Mouse (Mus musculus) lung, embryonic 16.5 days (tissue): ENCODE data around the gene Mef2b. TPM values are rescaled to one million over a fixed set of nuclear protein-coding genes. Genes with fewer than 3 reads are reported as not detected.

ENCODE experiments used
- ATAC-seq: fragments of 200-750 bp; cut with Nextera tagmentation; 2 replicates; pipeline ENCODE4 v1.8.0; 2017; ENCODE audit warnings: low read depth, mild to moderate bottlenecking, moderate library complexity
- H3K27ac ChIP-seq: fragments of 300-500 bp; sonication (generic); 2 replicates; pipeline ENCODE4 v1.5.1; 2014; ENCODE audit warnings: mild to moderate bottlenecking, control low read depth, low read length
- H3K27me3 ChIP-seq: fragments of 300-500 bp; sonication (generic); 2 replicates; pipeline ENCODE4 v1.6.1; 2014; ENCODE audit warnings: low read depth, low read length, mixed read lengths; ENCODE audit not compliant: control insufficient read depth, insufficient read depth
- H3K36me3 ChIP-seq: fragments of 300-500 bp; sonication (generic); 2 replicates; pipeline ENCODE4 v1.6.1; 2014; ENCODE audit warnings: low read length; ENCODE audit not compliant: control insufficient read depth, insufficient read depth
- H3K4me1 ChIP-seq: fragments of 300-500 bp; sonication (generic); replicated peaks from 2 replicates; pipeline ENCODE4 v1.6.1; 2014; ENCODE audit warnings: low read length, mixed read lengths; ENCODE audit not compliant: control insufficient read depth, insufficient read depth
- H3K4me2 ChIP-seq: fragments of 300-500 bp; sonication (generic); 2 replicates; pipeline ENCODE4 v1.6.1; 2014; ENCODE audit warnings: low read depth, low read length, control low read depth
- H3K4me3 ChIP-seq: fragments of 300-500 bp; sonication (generic); 2 replicates; pipeline ENCODE4 v1.5.1; 2014; ENCODE audit warnings: mild to moderate bottlenecking, low read length, control low read depth
- H3K9ac ChIP-seq: fragments of 300-500 bp; sonication (generic); 2 replicates; pipeline ENCODE4 v1.6.1; 2014; ENCODE audit warnings: low read length, control low read depth
- H3K9me3 ChIP-seq: fragments of 300-500 bp; sonication (generic); 2 replicates; pipeline ENCODE4 v1.6.1; 2016; ENCODE audit warnings: low read length; ENCODE audit not compliant: control insufficient read depth
- WGBS: fragments of 180-500 bp; shearing (Covaris S2); extraction: QIAGEN DNeasy Blood & Tissue Kit; methylation state at CpG from one replicate; pipeline ENCODE4 v1.1.7; 2014; 5-methylcytosine and 5-hydroxymethylcytosine counted together
- polyA plus RNA-seq: library from polyadenylated mRNA; unstranded; fragments of >200 nt; fragmentation: Nextera tagmentation; extraction: Ambion mirVana; gene quantifications from 2 replicates; pipeline ENCODE4 v1.2.1, GENCODE M21; 2015

Gene Mef2b
- polyA plus RNA-seq, 1 experiment from 2014 or later = 0.38 TPM

GRCm38 (mm10) chr8:70130066-70130465 lies 9.4 kb upstream of the Mef2b start:
- Histone ChIP-seq H3K4me2 (no peak overlapping the region), H3K4me3 (no peak overlapping the region), H3K4me1 (peaks cover 15% of the 10 kb centered on the region), H3K27ac (no peak overlapping the region), H3K36me3 (peaks cover 2% of the 10 kb centered on the region), H3K9ac (no peak overlapping the region), H3K9me3 (no peaks in the 10 kb centered on the region), H3K27me3 (no peaks in the 10 kb centered on the region)
- WGBS = 83% methylated on average over 3 of the region's 3 CpGs
- no peak for ATAC-seq

- Histone ChIP-seq H3K36me3 (peaks cover 11% of the 10 kb centered on the region), H3K27me3 (no peaks in the 10 kb centered on the region), H3K4me2 (peak within 1 kb of the TSS; percentile 73), H3K9ac (peak within 1 kb of the TSS; percentile 72), H3K27ac (no peak within 1 kb of the TSS), H3K4me1 (peaks cover 15% of the 10 kb centered on the region), H3K4me3 (peak within 1 kb of the TSS; percentile 58), H3K9me3 (no peaks in the 10 kb centered on the region)
- peak; percentile 91 for ATAC-seq
- WGBS = 1% methylated on average over 37 of the region's 37 CpGs
Measured at GRCm38 (mm10) chr8:70131166-70131883, 8.2 kb upstream of the Mef2b start, which contains the start of gene Nr2c2ap. Nr2c2ap (plus strand) TSS chr8:70131333.

- Histone ChIP-seq H3K27me3 (no peaks in the 10 kb centered on the region), H3K4me1 (peaks cover 16% of the 10 kb centered on the region), H3K9ac (no peak overlapping the region), H3K27ac (no peak overlapping the region), H3K4me3 (no peak overlapping the region), H3K9me3 (no peaks in the 10 kb centered on the region), H3K4me2 (no peak overlapping the region), H3K36me3 (peaks cover 11% of the 10 kb centered on the region)
- no peak for ATAC-seq
- WGBS = 89% methylated on average over 5 of the region's 5 CpGs
Measured at GRCm38 (mm10) chr8:70134086-70134485, 5.4 kb upstream of the Mef2b start.

- Histone ChIP-seq H3K4me3 (no peak overlapping the region), H3K4me1 (peaks cover 14% of the 10 kb centered on the region), H3K27me3 (no peaks in the 10 kb centered on the region), H3K27ac (no peak overlapping the region), H3K9me3 (no peaks in the 10 kb centered on the region), H3K36me3 (peaks cover 11% of the 10 kb centered on the region), H3K9ac (no peak overlapping the region), H3K4me2 (no peak overlapping the region)
- WGBS = 85% methylated on average over 9 of the region's 9 CpGs
- ATAC-seq = no peak
Measured at GRCm38 (mm10) chr8:70134931-70135330, 4.6 kb upstream of the Mef2b start.

GRCm38 (mm10) chr8:70136591-70136990 lies 2.9 kb upstream of the Mef2b start:
- Histone ChIP-seq H3K9ac (no peak overlapping the region), H3K27ac (no peak overlapping the region), H3K36me3 (peaks cover 11% of the 10 kb centered on the region), H3K27me3 (no peaks in the 10 kb centered on the region), H3K9me3 (no peaks in the 10 kb centered on the region), H3K4me1 (peaks cover 18% of the 10 kb centered on the region), H3K4me3 (no peak overlapping the region), H3K4me2 (no peak overlapping the region)
- ATAC-seq = no peak
- 88% methylated on average over 4 of the region's 4 CpGs for WGBS

GRCm38 (mm10) chr8:70137890-70138289 lies 1.6 kb upstream of the Mef2b start:
- Histone ChIP-seq H3K9ac (peak overlapping the region; percentile 69), H3K4me1 (peaks cover 15% of the 10 kb centered on the region), H3K4me2 (peak overlapping the region; percentile 55), H3K27me3 (no peaks in the 10 kb centered on the region), H3K36me3 (peaks cover 14% of the 10 kb centered on the region), H3K9me3 (no peaks in the 10 kb centered on the region), H3K4me3 (peak overlapping the region; percentile 58; the same call in 1 of the 2 replicates), H3K27ac (no peak overlapping the region)
- no peak for ATAC-seq
- 75% methylated on average over 4 of the region's 4 CpGs for WGBS

GRCm38 (mm10) chr8:70139981-70140380 lies 470 bp downstream of the Mef2b start:
- Histone ChIP-seq H3K4me3 (peak overlapping the region; percentile 70), H3K4me2 (peak overlapping the region; percentile 61), H3K36me3 (peaks cover 18% of the 10 kb centered on the region), H3K27me3 (no peaks in the 10 kb centered on the region), H3K27ac (peak overlapping the region; percentile 75), H3K9ac (peak overlapping the region; percentile 77), H3K4me1 (peaks cover 15% of the 10 kb centered on the region), H3K9me3 (no peaks in the 10 kb centered on the region)
- no peak for ATAC-seq
- 5% methylated on average over 9 of the region's 9 CpGs for WGBS

GRCm38 (mm10) chr8:70147678-70148607 lies 8.4 kb downstream of the Mef2b start:
- 81% methylated on average over 7 of the region's 7 CpGs for whole genome bisulfite sequencing
- Histone ChIP-seq H3K9me3 (no peaks in the 10 kb centered on the region), H3K27me3 (no peaks in the 10 kb centered on the region; the same call in 1 of the 2 replicates), H3K27ac (no peak overlapping the region), H3K4me1 (0 out of 2 replicates have a peak, but pooled peaks cover 2% of the 10 kb centered on the region), H3K4me3 (no peak overlapping the region), H3K36me3 (peaks cover 25% of the 10 kb centered on the region), H3K4me2 (no peak overlapping the region), H3K9ac (no peak overlapping the region)
- ATAC-seq = no peak

- WGBS = 16% methylated on average over 13 of the region's 13 CpGs
- no peak overlapping the region for H3K9ac ChIP-seq
- H3K27me3 ChIP-seq = no peaks in the 10 kb centered on the region; the same call in 1 of the 2 replicates
Measured at GRCm38 (mm10) chr8:70150158-70150557, 10.6 kb downstream of the Mef2b start.

More at GRCm38 (mm10) chr8:70150158-70150557, 10.6 kb downstream of the Mef2b start:
- no peak overlapping the region for H3K4me2 ChIP-seq
- peaks cover 17% of the 10 kb centered on the region for H3K36me3 ChIP-seq
- no peak overlapping the region for H3K27ac ChIP-seq
- H3K4me3 ChIP-seq = no peak overlapping the region
- no peak for ATAC-seq
- no peaks in the 10 kb centered on the region for H3K9me3 ChIP-seq
- 0 out of 2 replicates have a peak, but pooled peaks cover 2% of the 10 kb centered on the region for H3K4me1 ChIP-seq
